Mouse (Mus musculus): ENCODE measurements around the gene P4ha2. TPM values are rescaled to one million over a fixed set of nuclear protein-coding genes. Genes with fewer than 3 reads are reported as not detected.
A peak's percentile ranks its signal among the peaks of the same experiment; 100 is the strongest.

P4ha2 gene
- polyA plus RNA-seq, 1 experiment from 2014 or later = 6.8 TPM

DNA sequence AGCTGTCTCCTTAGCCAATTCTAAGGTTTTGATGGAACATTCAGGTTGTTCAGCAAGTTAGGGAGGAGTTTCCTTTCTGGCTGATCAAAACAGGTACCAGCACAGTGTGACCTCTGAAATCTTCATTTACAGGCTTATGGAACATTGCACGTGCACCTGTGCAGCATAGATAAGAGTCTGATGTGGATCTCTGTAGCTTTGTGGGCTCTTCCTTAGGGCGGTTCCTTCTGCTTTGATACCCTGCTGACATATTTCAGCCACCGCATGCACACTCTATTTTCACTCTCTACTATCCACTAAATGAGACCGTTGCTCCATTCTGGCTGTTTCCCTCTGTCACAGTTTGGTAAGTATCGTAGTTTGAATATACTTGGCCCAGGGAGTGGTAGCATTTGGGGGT is 17.2 kb upstream of the P4ha2 start:
- 95% methylated on average over 5 of the region's 5 CpGs for WGBS
- H3K4me1 ChIP-seq (replicated peaks; ENCODE audit: control insufficient read depth, insufficient read depth, low read length) = no peaks in the 10 kb centered on the region
- no peaks in the 10 kb centered on the region for H3K9me3 ChIP-seq (ENCODE audit: control insufficient read depth, low read length)
- no peak for ATAC-seq
- no peak overlapping the region for H3K9ac ChIP-seq (replicated peaks; ENCODE audit: low read depth, low read length)
- H3K27ac ChIP-seq (ENCODE audit: low read length) = no peak overlapping the region
- H3K4me2 ChIP-seq (ENCODE audit: low read length) = no peak overlapping the region
- H3K4me3 ChIP-seq (replicated peaks; ENCODE audit: low read length) = no peak overlapping the region
- no peaks in the 10 kb centered on the region for H3K36me3 ChIP-seq (ENCODE audit: control insufficient read depth, insufficient read depth)
- no peaks in the 10 kb centered on the region for H3K27me3 ChIP-seq (replicated peaks; ENCODE audit: control insufficient read depth, insufficient read depth, low read length)

DNA sequence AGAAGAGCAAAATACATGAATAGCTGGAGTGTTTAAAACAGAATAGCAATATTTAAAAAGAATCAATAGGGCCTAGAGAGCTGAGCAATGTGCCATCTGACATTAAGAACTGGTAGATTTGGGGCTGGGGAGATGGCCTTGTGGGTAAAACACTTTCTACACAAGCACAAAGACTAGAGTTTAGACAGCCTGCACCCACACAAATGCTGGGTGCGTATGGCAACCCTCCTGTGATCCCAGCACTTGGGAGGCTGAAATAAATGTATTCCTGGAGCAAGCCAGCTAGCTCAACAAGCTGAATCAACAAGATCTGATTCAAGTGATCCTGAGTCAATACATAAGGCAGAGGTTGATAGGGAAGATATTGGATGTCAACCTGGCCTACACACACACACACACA is 14.9 kb upstream of the P4ha2 start:
- Histone ChIP-seq H3K4me3 (replicated peaks; ENCODE audit: low read length) (no peak overlapping the region), H3K27me3 (replicated peaks; ENCODE audit: control insufficient read depth, insufficient read depth, low read length) (no peaks in the 10 kb centered on the region), H3K9ac (replicated peaks; ENCODE audit: low read depth, low read length) (no peak overlapping the region), H3K9me3 (ENCODE audit: control insufficient read depth, low read length) (no peaks in the 10 kb centered on the region), H3K27ac (ENCODE audit: low read length) (no peak overlapping the region), H3K4me1 (replicated peaks; ENCODE audit: control insufficient read depth, insufficient read depth, low read length) (no peaks in the 10 kb centered on the region), H3K4me2 (ENCODE audit: low read length) (no peak overlapping the region), H3K36me3 (ENCODE audit: control insufficient read depth, insufficient read depth) (no peaks in the 10 kb centered on the region)
- 93% methylated on average over 1 of the region's 1 CpGs for WGBS
- ATAC-seq = no peak

DNA sequence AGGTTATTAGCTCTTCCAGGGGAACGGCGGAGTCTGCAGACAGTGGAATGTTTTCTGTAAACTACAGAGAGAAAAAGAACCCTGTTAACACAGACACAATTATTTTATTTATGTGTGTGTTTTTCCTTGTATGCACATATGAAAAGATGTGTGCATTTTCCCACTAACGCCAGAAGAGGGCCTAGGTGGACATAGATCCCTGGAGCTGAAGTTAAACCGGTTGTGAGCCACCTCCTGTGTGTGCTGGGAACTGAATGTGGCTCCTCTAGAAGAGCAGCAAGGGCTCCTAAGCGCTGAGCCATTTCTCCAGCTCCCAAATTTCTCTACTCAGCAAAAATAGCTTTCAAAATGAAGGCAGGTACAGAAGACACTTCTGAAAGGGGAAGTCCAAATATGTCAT is 14.1 kb upstream of the P4ha2 start:
- no peak for ATAC-seq
- Histone ChIP-seq H3K4me3 (replicated peaks; ENCODE audit: low read length) (no peak overlapping the region), H3K36me3 (ENCODE audit: control insufficient read depth, insufficient read depth) (no peaks in the 10 kb centered on the region), H3K9ac (replicated peaks; ENCODE audit: low read depth, low read length) (no peak overlapping the region), H3K27me3 (replicated peaks; ENCODE audit: control insufficient read depth, insufficient read depth, low read length) (no peaks in the 10 kb centered on the region), H3K9me3 (ENCODE audit: control insufficient read depth, low read length) (no peaks in the 10 kb centered on the region), H3K4me2 (ENCODE audit: low read length) (no peak overlapping the region), H3K4me1 (replicated peaks; ENCODE audit: control insufficient read depth, insufficient read depth, low read length) (no peaks in the 10 kb centered on the region), H3K27ac (ENCODE audit: low read length) (no peak overlapping the region)
- WGBS = 64% methylated on average over 5 of the region's 5 CpGs

GRCm38 (mm10) chr11:54088253-54088946 is 11.5 kb upstream of the P4ha2 start:
- WGBS = 84% methylated on average over 7 of the region's 7 CpGs
- Histone ChIP-seq H3K4me1 (replicated peaks; ENCODE audit: control insufficient read depth, insufficient read depth, low read length) (no peaks in the 10 kb centered on the region), H3K4me2 (ENCODE audit: low read length) (no peak overlapping the region), H3K9me3 (ENCODE audit: control insufficient read depth, low read length) (no peaks in the 10 kb centered on the region), H3K4me3 (replicated peaks; ENCODE audit: low read length) (no peak overlapping the region), H3K27ac (ENCODE audit: low read length) (no peak overlapping the region), H3K36me3 (ENCODE audit: control insufficient read depth, insufficient read depth) (no peaks in the 10 kb centered on the region), H3K27me3 (replicated peaks; ENCODE audit: control insufficient read depth, insufficient read depth, low read length) (no peaks in the 10 kb centered on the region), H3K9ac (replicated peaks; ENCODE audit: low read depth, low read length) (no peak overlapping the region)
- peak; percentile 10; the same call in 1 of the 2 replicates for ATAC-seq

- H3K4me2 ChIP-seq (ENCODE audit: low read length) = no peak overlapping the region
- no peak overlapping the region for H3K27ac ChIP-seq (ENCODE audit: low read length)
- H3K9ac ChIP-seq (replicated peaks; ENCODE audit: low read depth, low read length) = no peak overlapping the region
- no peaks in the 10 kb centered on the region for H3K27me3 ChIP-seq (replicated peaks; ENCODE audit: control insufficient read depth, insufficient read depth, low read length)
- peak; percentile 33; the same call in 1 of the 2 replicates for ATAC-seq
- no peaks in the 10 kb centered on the region for H3K9me3 ChIP-seq (ENCODE audit: control insufficient read depth, low read length)
- no peaks in the 10 kb centered on the region for H3K4me1 ChIP-seq (replicated peaks; ENCODE audit: control insufficient read depth, insufficient read depth, low read length)
- WGBS = 51% methylated on average over 5 of the region's 5 CpGs
- no peaks in the 10 kb centered on the region for H3K36me3 ChIP-seq (ENCODE audit: control insufficient read depth, insufficient read depth)
- H3K4me3 ChIP-seq (replicated peaks; ENCODE audit: low read length) = no peak overlapping the region
Measured at GRCm38 (mm10) chr11:54088947-54089317, 11.0 kb upstream of the P4ha2 start.

- 72% methylated on average over 1 of the region's 1 CpGs for WGBS
- ATAC-seq = no peak
- no peaks in the 10 kb centered on the region for H3K9me3 ChIP-seq (ENCODE audit: control insufficient read depth, low read length)
Measured at GRCm38 (mm10) chr11:54090091-54090879, 9.6 kb upstream of the P4ha2 start.

DNA sequence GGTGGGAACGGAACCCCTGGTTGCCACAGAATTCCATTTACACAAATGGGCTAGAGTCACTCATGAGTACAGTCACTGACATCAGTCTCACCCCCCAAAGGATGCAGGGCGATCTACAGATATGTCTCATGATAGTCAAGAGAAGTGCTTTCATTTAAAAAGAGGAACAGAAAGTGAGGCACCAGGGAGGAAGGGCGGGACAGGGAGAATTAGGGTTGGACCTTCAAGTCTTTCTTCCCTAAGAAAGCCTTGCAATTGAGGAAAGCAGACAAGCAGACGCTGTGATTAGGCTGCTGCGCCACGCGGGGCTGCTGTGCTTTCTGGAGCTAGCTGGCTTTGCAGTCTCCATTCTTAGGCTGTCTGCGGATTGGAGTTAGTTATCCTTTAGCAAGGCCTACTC is 8.2 kb upstream of the P4ha2 start:
- 47% methylated on average over 8 of the region's 8 CpGs for WGBS

More at GRCm38 (mm10) chr11:54090091-54090879, 9.6 kb upstream of the P4ha2 start:
- Histone ChIP-seq H3K27ac (ENCODE audit: low read length) (no peak overlapping the region), H3K4me2 (ENCODE audit: low read length) (no peak overlapping the region), H3K4me1 (replicated peaks; ENCODE audit: control insufficient read depth, insufficient read depth, low read length) (no peaks in the 10 kb centered on the region), H3K27me3 (replicated peaks; ENCODE audit: control insufficient read depth, insufficient read depth, low read length) (no peaks in the 10 kb centered on the region), H3K9ac (replicated peaks; ENCODE audit: low read depth, low read length) (no peak overlapping the region), H3K36me3 (ENCODE audit: control insufficient read depth, insufficient read depth) (no peaks in the 10 kb centered on the region), H3K4me3 (replicated peaks; ENCODE audit: low read length) (no peak overlapping the region)

DNA sequence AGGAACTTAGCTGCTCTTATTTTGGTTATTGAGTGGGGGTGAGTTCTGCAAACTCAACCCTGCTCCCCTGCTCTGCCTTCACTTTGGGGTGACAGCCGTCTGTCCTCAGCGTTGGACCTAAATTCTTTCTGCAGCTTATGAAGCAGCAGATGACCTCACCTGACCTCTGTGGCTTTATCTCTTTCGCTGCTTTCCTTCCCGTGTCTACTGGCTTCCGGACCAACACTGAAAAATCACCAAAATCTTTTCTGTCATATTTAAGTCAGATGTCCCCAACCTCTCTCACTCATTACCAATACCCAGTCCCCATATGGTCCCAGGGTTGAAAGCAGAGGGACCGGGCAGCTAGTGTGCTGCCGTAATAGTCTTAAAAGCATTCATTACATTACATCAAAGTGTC is 7.7 kb upstream of the P4ha2 start:
- no peak overlapping the region for H3K4me2 ChIP-seq (ENCODE audit: low read length)
- H3K9me3 ChIP-seq (ENCODE audit: control insufficient read depth, low read length) = no peaks in the 10 kb centered on the region
- no peak overlapping the region for H3K27ac ChIP-seq (ENCODE audit: low read length)
- ATAC-seq = no peak
- WGBS = 68% methylated on average over 7 of the region's 7 CpGs
- no peaks in the 10 kb centered on the region for H3K27me3 ChIP-seq (replicated peaks; ENCODE audit: control insufficient read depth, insufficient read depth, low read length)
- H3K9ac ChIP-seq (replicated peaks; ENCODE audit: low read depth, low read length) = no peak overlapping the region
- no peaks in the 10 kb centered on the region for H3K4me1 ChIP-seq (replicated peaks; ENCODE audit: control insufficient read depth, insufficient read depth, low read length)
- no peaks in the 10 kb centered on the region for H3K36me3 ChIP-seq (ENCODE audit: control insufficient read depth, insufficient read depth)
- no peak overlapping the region for H3K4me3 ChIP-seq (replicated peaks; ENCODE audit: low read length)

More for the DNA sequence above, 8.2 kb upstream of the P4ha2 start:
- H3K9ac ChIP-seq (replicated peaks; ENCODE audit: low read depth, low read length) = no peak overlapping the region
- H3K4me3 ChIP-seq (replicated peaks; ENCODE audit: low read length) = no peak overlapping the region
- no peak overlapping the region for H3K4me2 ChIP-seq (ENCODE audit: low read length)
- no peak for ATAC-seq
- H3K27ac ChIP-seq (ENCODE audit: low read length) = no peak overlapping the region
- H3K9me3 ChIP-seq (ENCODE audit: control insufficient read depth, low read length) = no peaks in the 10 kb centered on the region
- H3K27me3 ChIP-seq (replicated peaks; ENCODE audit: control insufficient read depth, insufficient read depth, low read length) = no peaks in the 10 kb centered on the region
- H3K36me3 ChIP-seq (ENCODE audit: control insufficient read depth, insufficient read depth) = no peaks in the 10 kb centered on the region
- H3K4me1 ChIP-seq (replicated peaks; ENCODE audit: control insufficient read depth, insufficient read depth, low read length) = no peaks in the 10 kb centered on the region

DNA sequence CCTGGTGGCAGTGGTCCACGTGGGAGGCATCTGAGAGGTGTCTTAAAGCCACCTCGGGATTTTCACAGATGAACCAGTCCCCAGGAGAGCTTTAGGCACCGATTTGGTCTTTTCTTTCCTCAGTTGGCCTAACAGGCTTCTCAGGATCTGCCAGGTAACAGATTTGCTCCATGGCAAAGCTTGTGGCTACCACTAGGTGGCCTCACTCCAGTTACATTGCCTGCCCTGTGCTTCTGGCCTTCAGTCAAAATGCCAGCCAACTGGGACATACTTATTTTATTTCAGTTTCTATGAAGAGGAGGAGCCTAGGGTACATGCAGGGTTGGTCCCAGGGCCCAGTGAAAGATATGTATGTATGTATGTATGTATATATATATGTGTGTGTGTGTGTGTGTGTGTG is 6.9 kb upstream of the P4ha2 start:
- Histone ChIP-seq H3K4me3 (replicated peaks; ENCODE audit: low read length) (no peak overlapping the region), H3K27ac (ENCODE audit: low read length) (no peak overlapping the region), H3K36me3 (ENCODE audit: control insufficient read depth, insufficient read depth) (no peaks in the 10 kb centered on the region), H3K9ac (replicated peaks; ENCODE audit: low read depth, low read length) (no peak overlapping the region), H3K4me2 (ENCODE audit: low read length) (no peak overlapping the region), H3K4me1 (replicated peaks; ENCODE audit: control insufficient read depth, insufficient read depth, low read length) (no peaks in the 10 kb centered on the region), H3K9me3 (ENCODE audit: control insufficient read depth, low read length) (no peaks in the 10 kb centered on the region), H3K27me3 (replicated peaks; ENCODE audit: control insufficient read depth, insufficient read depth, low read length) (no peaks in the 10 kb centered on the region)
- no peak for ATAC-seq
- 6% methylated on average over 3 of the region's 3 CpGs for WGBS
